In genomic region chr15:94372548-94372947, GRCm38 (mm10) we compare ENCODE assay signal across 14 mouse cellular contexts.
DNase-seq lines count a peak whose midpoint lies in the region; ATAC-seq and TF ChIP-seq lines count a peak whose summit lies in the region.
"Had no signal": no experiment of that assay in that cellular context is flagged by ENCODE, and none has a peak within 500 bp of the region (broad histone marks: within the 10 kb centered on the region; RNA-seq: fewer than 3 reads in every experiment).

No protein-coding gene starts in this region.

- no peak overlapping the region for H3K9ac ChIP-seq in kidney, postnatal 0 days (ENCODE audit: low read depth, low read length)
- H3K9ac ChIP-seq: limb, embryonic 12.5 days had no signal

- no peak for ATAC-seq in cerebellum, adult (ENCODE audit: insufficient number of reproducible peaks, low FRiP score, low TSS enrichment)
- no peak for ATAC-seq in kidney, postnatal 0 days (replicated peaks; ENCODE audit: low FRiP score, low read depth)
- ATAC-seq: activated CD4-positive, CD25-positive, alpha-beta regulatory T cell, adult 4 months had no signal

- H3K4me2 ChIP-seq in kidney, postnatal 0 days (ENCODE audit: low read length), result no peak overlapping the region
- H3K4me2 ChIP-seq: limb, embryonic 12.5 days had no signal

- no peak overlapping the region for H3K27ac ChIP-seq in kidney, postnatal 0 days
- H3K27ac ChIP-seq: limb, embryonic 12.5 days had no signal

- WGBS in kidney, postnatal 0 days, result 70% methylated on average over 7 of the region's 7 CpGs

- no peaks in the 10 kb centered on the region for H3K27me3 ChIP-seq in kidney, postnatal 0 days (ENCODE audit: insufficient read depth, low read length)
- H3K27me3 ChIP-seq: limb, embryonic 12.5 days had no signal

- no peaks in the 10 kb centered on the region for H3K4me1 ChIP-seq in kidney, postnatal 0 days (replicated peaks; ENCODE audit: insufficient read depth, low read length)
- H3K4me1 ChIP-seq: limb, embryonic 12.5 days had no signal

- peak; percentile 73 for TF ChIP-seq CTCF in kidney, postnatal 0 days (IDR thresholded peaks at IDR 0.05; ENCODE audit: low read depth)

- H3K36me3 ChIP-seq in kidney, postnatal 0 days (ENCODE audit: insufficient read depth, low read length), result no peaks in the 10 kb centered on the region
- H3K36me3 ChIP-seq: limb, embryonic 12.5 days had no signal

- no peak overlapping the region for H3K4me3 ChIP-seq in kidney, postnatal 0 days (replicated peaks; ENCODE audit: low read depth, low read length)
- H3K4me3 ChIP-seq: erythroblast, embryonic 14.5 days; limb, embryonic 12.5 days had no signal

- peak; percentile 31 to 37 for DNase-seq in cerebellum, postnatal 14 days
- DNase-seq in kidney, postnatal 0 days (ENCODE audit: low spot score), result peak; percentile 47
- no peak for DNase-seq in kidney, postnatal 4 days
- DNase-seq in 416B (ENCODE audit: low read depth), result peak; percentile 5
- peak; percentile 31 for DNase-seq in embryo, embryonic 10.5 days (ENCODE audit: low spot score)
- DNase-seq in T-cell, adult 2 months (ENCODE audit: low spot score), result no peak
- no peak for DNase-seq in kidney, postnatal 25 days
- DNase-seq: gastrocnemius, postnatal 36 days; kidney, postnatal 14 days; lung, postnatal 36 days had no signal

- H3K9me3 ChIP-seq in kidney, postnatal 0 days (replicated peaks; ENCODE audit: low read length), result no peaks in the 10 kb centered on the region
- H3K9me3 ChIP-seq: limb, embryonic 12.5 days had no signal

Comparison
In these comparisons a context has a peak if more than half of its experiments do, and no peak if none do; other contexts are left out.
1. DNase-seq: peak in cerebellum, postnatal 14 days (2 of 2), kidney, postnatal 0 days (single experiment), 416B (single experiment) and embryo, embryonic 10.5 days (single experiment); none in kidney, postnatal 4 days (0 of 2), T-cell, adult 2 months (single experiment) and kidney, postnatal 25 days (0 of 2).